Mouse (Mus musculus): Measurements from ENCODE around the gene Gnb4.

The Gnb4 gene

GRCm38 (mm10) chr3:32616331-32617052, at the start of gene Gnb4:
TSS of gene Gnb4 (minus strand) at chr3:32616585.
- peak; percentile 45 for DNase-seq (ENCODE audit: low read depth, low spot score)

GRCm38 (mm10) chr3:32661556-32661930, 45.2 kb upstream of the Gnb4 start:
- no peak for DNase-seq (ENCODE audit: low read depth, low spot score)

- DNase-seq (ENCODE audit: low read depth, low spot score) = no peak
These were observed 44.6 kb upstream of the Gnb4 start for GRCm38 (mm10) chr3:32660831-32661555.

- DNase-seq (ENCODE audit: low read depth, low spot score) = peak; percentile 10
These were observed 43.9 kb upstream of the Gnb4 start for GRCm38 (mm10) chr3:32660276-32660675.

- no peak for DNase-seq (ENCODE audit: low read depth, low spot score)
These were observed 43.1 kb upstream of the Gnb4 start for GRCm38 (mm10) chr3:32659506-32659905.

- no peak for DNase-seq (ENCODE audit: low read depth, low spot score)
These were observed 42.4 kb upstream of the Gnb4 start for GRCm38 (mm10) chr3:32658821-32659220.

GRCm38 (mm10) chr3:32658401-32658800, 42.0 kb upstream of the Gnb4 start:
- DNase-seq (ENCODE audit: low read depth, low spot score) = no peak

- DNase-seq (ENCODE audit: low read depth, low spot score) = no peak
These were observed 40.1 kb upstream of the Gnb4 start for GRCm38 (mm10) chr3:32656398-32656994.

- peak; percentile 12 for DNase-seq (ENCODE audit: low read depth, low spot score)
These were observed 39.6 kb upstream of the Gnb4 start for GRCm38 (mm10) chr3:32655994-32656393.

GRCm38 (mm10) chr3:32652739-32653138, 36.4 kb upstream of the Gnb4 start:
- no peak for DNase-seq (ENCODE audit: low read depth, low spot score)

- DNase-seq (ENCODE audit: low read depth, low spot score) = no peak
These were observed 32.9 kb upstream of the Gnb4 start for GRCm38 (mm10) chr3:32649284-32649683.

GRCm38 (mm10) chr3:32646918-32647317, 30.5 kb upstream of the Gnb4 start:
- DNase-seq (ENCODE audit: low read depth, low spot score) = no peak

GRCm38 (mm10) chr3:32644751-32645150, 28.4 kb upstream of the Gnb4 start:
- no peak for DNase-seq (ENCODE audit: low read depth, low spot score)

- no peak for DNase-seq (ENCODE audit: low read depth, low spot score)
These were observed 25.7 kb upstream of the Gnb4 start for GRCm38 (mm10) chr3:32642116-32642515.

GRCm38 (mm10) chr3:32638240-32638639, 21.9 kb upstream of the Gnb4 start:
- no peak for DNase-seq (ENCODE audit: low read depth, low spot score)

GRCm38 (mm10) chr3:32632760-32633264, 16.4 kb upstream of the Gnb4 start:
- no peak for DNase-seq (ENCODE audit: low read depth, low spot score)

GRCm38 (mm10) chr3:32630210-32630609, 13.8 kb upstream of the Gnb4 start:
- DNase-seq (ENCODE audit: low read depth, low spot score) = no peak

GRCm38 (mm10) chr3:32628141-32628540, 11.8 kb upstream of the Gnb4 start:
- no peak for DNase-seq (ENCODE audit: low read depth, low spot score)

GRCm38 (mm10) chr3:32622106-32622505, 5.7 kb upstream of the Gnb4 start:
- DNase-seq (ENCODE audit: low read depth, low spot score) = no peak

GRCm38 (mm10) chr3:32621658-32622057, 5.3 kb upstream of the Gnb4 start:
- no peak for DNase-seq (ENCODE audit: low read depth, low spot score)

- no peak for DNase-seq (ENCODE audit: low read depth, low spot score)
These were observed 763 bp upstream of the Gnb4 start for GRCm38 (mm10) chr3:32617053-32617642.

GRCm38 (mm10) chr3:32616006-32616330, 417 bp downstream of the Gnb4 start:
- DNase-seq (ENCODE audit: low read depth, low spot score) = no peak
